Comparison of ENCODE assay signal across 8 mouse cellular contexts in genomic region chr2:152742435-152742834, GRCm38 (mm10). TPM values are rescaled to one million over a fixed set of nuclear protein-coding genes. Genes with fewer than 3 reads are reported as not detected.
A peak's percentile ranks its signal among the peaks of the same experiment; 100 is the strongest.
DNase-seq lines count a peak whose midpoint lies in the region; ATAC-seq and TF ChIP-seq lines count a peak whose summit lies in the region.

No protein-coding gene starts in this region.

- H3K4me1 ChIP-seq in MEL (ENCODE audit: control insufficient read depth in 1 of 2, insufficient read depth in 2 of 2, low read length in 2 of 2): peaks cover 0 to 44% of the 10 kb centered on the region in 2 experiments; a peak in 3 of 4 replicates
- H3K4me1 ChIP-seq in embryonic facial prominence, embryonic 12.5 days: peaks cover 39% of the 10 kb centered on the region
- H3K4me1 ChIP-seq in thymus, adult 2 months (replicated peaks; ENCODE audit: control insufficient read depth, insufficient read depth, low read length): peaks cover 17% of the 10 kb centered on the region

- peak; percentile 55 to 88 (median 79) for TF ChIP-seq CTCF in MEL (IDR thresholded peaks at IDR 0.05 in 2 of 3, conservative IDR thresholded peaks at IDR 0.05 in 1 of 3; ENCODE audit: control insufficient read depth in 1 of 3, insufficient read depth in 1 of 3, low read depth in 2 of 3, low read length in 3 of 3, poor library complexity in 1 of 3, severe bottlenecking in 1 of 3)
- peak; percentile 72 for TF ChIP-seq CTCF in thymus, adult 2 months (IDR thresholded peaks at IDR 0.05; ENCODE audit: borderline replicate concordance, control insufficient read depth, extremely low read depth, insufficient read depth, low read length, poor library complexity)

- TF ChIP-seq EP300 in MEL (IDR thresholded peaks at IDR 0.05; ENCODE audit: low read depth in 1 of 2, low read length in 2 of 2): peak in 1 of 2 experiments; percentile 36; a peak in 1 of 4 replicates

- H3K27ac ChIP-seq in MEL (ENCODE audit: control insufficient read depth, low read depth, low read length): peak overlapping the region; percentile 90
- peak overlapping the region; percentile 88 for H3K27ac ChIP-seq in embryonic facial prominence, embryonic 12.5 days
- no peak overlapping the region for H3K27ac ChIP-seq in thymus, adult 2 months (ENCODE audit: control insufficient read depth, insufficient read depth, low read length)

- no peak overlapping the region; the same call in 1 of the 2 replicates for H3K4me2 ChIP-seq in embryonic facial prominence, embryonic 12.5 days (replicated peaks)

- 22% methylated on average over 10 of the region's 10 CpGs for WGBS in embryonic facial prominence, embryonic 12.5 days
- 24% methylated on average over 10 of the region's 10 CpGs for WGBS in thymus, adult 2 months

- peaks cover 7% of the 10 kb centered on the region for H3K79me2 ChIP-seq in MEL (ENCODE audit: control insufficient read depth, insufficient read depth, low read length, poor library complexity)

- no peak; a peak in 1 of 4 replicates for TF ChIP-seq POLR2A in MEL (IDR thresholded peaks at IDR 0.05; ENCODE audit: control insufficient read depth in 1 of 2, insufficient read depth in 1 of 2, low read depth in 1 of 2, low read length in 2 of 2, poor library complexity in 1 of 2)
- TF ChIP-seq POLR2A in thymus, adult 2 months (IDR thresholded peaks at IDR 0.05; ENCODE audit: control insufficient read depth, extremely low read depth, insufficient read depth, low read length, poor library complexity): no peak

- H3K4me3 ChIP-seq in MEL (ENCODE audit: control insufficient read depth in 1 of 2, insufficient read depth in 1 of 2, low read depth in 2 of 2, low read length in 2 of 2): peak overlapping the region; percentile 21 to 30
- H3K4me3 ChIP-seq in embryonic facial prominence, embryonic 12.5 days: no peak overlapping the region
- no peak overlapping the region for H3K4me3 ChIP-seq in thymus, adult 2 months (ENCODE audit: control insufficient read depth, insufficient read depth, low read length)

- intact Hi-C loops in heart, postnatal 14 days (cut with DNase I): loop anchor here (1.0 to 10.0 kb wide), 3 partner anchors 24 to 272 kb away; partner anchors contain the start of gene Pdrg1

- H3K9ac ChIP-seq in MEL (ENCODE audit: control insufficient read depth, low read depth, low read length, poor library complexity, severe bottlenecking): peak overlapping the region; percentile 59
- H3K9ac ChIP-seq in embryonic facial prominence, embryonic 12.5 days: no peak overlapping the region

- H3K27me3 ChIP-seq in MEL (ENCODE audit: control insufficient read depth in 1 of 2, insufficient read depth in 2 of 2, low read length in 2 of 2): no peaks in the 10 kb centered on the region
- no peaks in the 10 kb centered on the region for H3K27me3 ChIP-seq in embryonic facial prominence, embryonic 12.5 days
- peaks cover 8% of the 10 kb centered on the region; the same call in 1 of the 2 replicates for H3K27me3 ChIP-seq in thymus, adult 2 months (ENCODE audit: control insufficient read depth, insufficient read depth, low read length)

- DNase-seq in cerebellum, postnatal 10 days: peak; percentile 81 to 85
- no peak for DNase-seq in cerebellum, adult 8-10 months
- DNase-seq in MEL (ENCODE audit: low read depth, low spot score): peak; percentile 90
- peak; percentile 77 to 84 for DNase-seq in heart, postnatal 14 days
- DNase-seq in kidney, postnatal 36 days: peak; percentile 82 to 90
- DNase-seq in thymus, adult 2 months: peak; percentile 64

- no peaks in the 10 kb centered on the region for H3K9me3 ChIP-seq in MEL (replicated peaks; ENCODE audit: insufficient read depth, low read length)
- no peaks in the 10 kb centered on the region for H3K9me3 ChIP-seq in embryonic facial prominence, embryonic 12.5 days

- peak; percentile 65 for TF ChIP-seq RAD21 in MEL (IDR thresholded peaks at IDR 0.05; ENCODE audit: low read depth, low read length)

- no peak for ATAC-seq in embryonic facial prominence, embryonic 12.5 days (ENCODE audit: insufficient number of reproducible peaks, insufficient read depth, low FRiP score, low TSS enrichment)
- peak; percentile 38 for ATAC-seq in megakaryocyte progenitor cell, adult 5-6 weeks (replicated peaks; ENCODE audit: poor library complexity)

- H3K36me3 ChIP-seq in MEL (ENCODE audit: control insufficient read depth in 1 of 2, insufficient read depth in 2 of 2, low read length in 2 of 2): peaks cover 0 to 28% of the 10 kb centered on the region in 2 experiments; a peak in 2 of 4 replicates
- H3K36me3 ChIP-seq in embryonic facial prominence, embryonic 12.5 days: no peaks in the 10 kb centered on the region
- no peaks in the 10 kb centered on the region for H3K36me3 ChIP-seq in thymus, adult 2 months (ENCODE audit: control insufficient read depth, insufficient read depth, low read length)

TF ChIP-seq in MEL, 35 proteins besides CTCF, POLR2A, EP300 and RAD21:
- TF ChIP-seq JUND (IDR thresholded peaks at IDR 0.05; ENCODE audit: low read depth, low read length): no peak
- no peak for TF ChIP-seq RCOR1 (IDR thresholded peaks at IDR 0.05; ENCODE audit: low read depth, low read length)
- TF ChIP-seq NRF1 (IDR thresholded peaks at IDR 0.05; ENCODE audit: insufficient read depth, low read depth, low read length, poor library complexity, severe bottlenecking): no peak
- TF ChIP-seq ZMIZ1 (IDR thresholded peaks at IDR 0.05; ENCODE audit: low read depth, low read length): no peak
- TF ChIP-seq ZNF384 (IDR thresholded peaks at IDR 0.05; ENCODE audit: low read depth, low read length): no peak
- TF ChIP-seq ETS1 (IDR thresholded peaks at IDR 0.05; ENCODE audit: low read depth, low read length): no peak
- TF ChIP-seq MAX (IDR thresholded peaks at IDR 0.05; ENCODE audit: low read length): no peak
- TF ChIP-seq MAFK (IDR thresholded peaks at IDR 0.05; ENCODE audit: borderline replicate concordance, low read depth, low read length): no peak
- peak; percentile 68 for TF ChIP-seq SMC3 (IDR thresholded peaks at IDR 0.05; ENCODE audit: low read depth, low read length)
- no peak for TF ChIP-seq HCFC1 (IDR thresholded peaks at IDR 0.05; ENCODE audit: low read depth, low read length)
- TF ChIP-seq GATA1 (IDR thresholded peaks at IDR 0.05; ENCODE audit: low read depth, low read length): no peak
- TF ChIP-seq ZC3H11A (IDR thresholded peaks at IDR 0.05; ENCODE audit: low read depth, low read length): peak; percentile 49
- no peak; the same call in 1 of the 2 replicates for TF ChIP-seq E2F4 (IDR thresholded peaks at IDR 0.05; ENCODE audit: borderline replicate concordance, low read depth, low read length)
- no peak for TF ChIP-seq TCF12 (IDR thresholded peaks at IDR 0.05; ENCODE audit: low read depth, low read length)
TF ChIP-seq in MEL: peak in this region for 2.

RNA-seq across cellular contexts. Expression of gene Id1, which starts 6.4 kb away (rescaled TPM):
- 59.8 and 102 TPM in 2 replicates for total RNA-seq in MEL (2012; rRNA removed)
- polyA plus RNA-seq in MEL (2012; ENCODE audit: insufficient read depth in 1 of 2, insufficient read length in 2 of 2, low read depth in 1 of 2, low replicate concordance in 2 of 2, missing spikeins in 1 of 2): 100 to 1,000 TPM in 1 of 2 experiments, not detected in 1; 486 TPM
- 168 and 170 TPM in 2 replicates for polyA plus RNA-seq in embryonic facial prominence, embryonic 12.5 days (2016; fragmentation: Nextera tagmentation; extraction: Ambion mirVana)
- 10 to 100 TPM; 82.1 to 85.3 TPM for total RNA-seq in heart, postnatal 14 days (2021)
- total RNA-seq in megakaryocyte progenitor cell, adult 5-6 weeks (2015): 8.3 and 11.7 TPM in 2 replicates
- 3.6 and 7.1 TPM in 2 replicates for total RNA-seq in megakaryocyte progenitor cell, adult 5-6 weeks (2017)
- polyA plus RNA-seq in thymus, adult 2 months (2012; rRNA removed): 54.6 and 66.4 TPM in 2 replicates

RNA-seq across cellular contexts. Expression of gene Cox4i2, which starts 11.5 kb away (rescaled TPM):
- not detected in 2 replicates for total RNA-seq in MEL (2012; rRNA removed)
- polyA plus RNA-seq in MEL (2012; ENCODE audit: insufficient read depth in 1 of 2, insufficient read length in 2 of 2, low read depth in 1 of 2, low replicate concordance in 2 of 2, missing spikeins in 1 of 2): under 1 TPM in 1 of 2 experiments, not detected in 1; 0.17 TPM
- 14.3 and 14.5 TPM in 2 replicates for polyA plus RNA-seq in embryonic facial prominence, embryonic 12.5 days (2016; fragmentation: Nextera tagmentation; extraction: Ambion mirVana)
- 10 to 100 TPM; 17.8 to 19.1 TPM for total RNA-seq in heart, postnatal 14 days (2021)
- 1.4 and 1.5 TPM in 2 replicates for total RNA-seq in megakaryocyte progenitor cell, adult 5-6 weeks (2015)
- total RNA-seq in megakaryocyte progenitor cell, adult 5-6 weeks (2017): 1.8 TPM in 1 of 2 replicates, not detected in the other
- 1.6 and 1.9 TPM in 2 replicates for polyA plus RNA-seq in thymus, adult 2 months (2012; rRNA removed)

RNA-seq across cellular contexts. Expression of gene Mcts2, which starts 55.6 kb away (rescaled TPM):
- total RNA-seq in MEL (2012; rRNA removed): 1.6 and 2.7 TPM in 2 replicates
- 1 to 10 TPM in 1 of 2 experiments, not detected in 1; 3.0 TPM for polyA plus RNA-seq in MEL (2012; ENCODE audit: insufficient read depth in 1 of 2, insufficient read length in 2 of 2, low read depth in 1 of 2, low replicate concordance in 2 of 2, missing spikeins in 1 of 2)
- polyA plus RNA-seq in embryonic facial prominence, embryonic 12.5 days (2016; fragmentation: Nextera tagmentation; extraction: Ambion mirVana): 36.4 and 38.9 TPM in 2 replicates
- total RNA-seq in heart, postnatal 14 days (2021): 10 to 100 TPM; 17.4 to 18.7 TPM
- 8.7 and 12.3 TPM in 2 replicates for total RNA-seq in megakaryocyte progenitor cell, adult 5-6 weeks (2015)
- total RNA-seq in megakaryocyte progenitor cell, adult 5-6 weeks (2017): 6.1 and 11.0 TPM in 2 replicates
- polyA plus RNA-seq in thymus, adult 2 months (2012; rRNA removed): 4.2 and 4.4 TPM in 2 replicates

Comparison
In these comparisons a context has a peak if more than half of its experiments do, and no peak if none do; other contexts are left out.
1. H3K4me3 ChIP-seq: peak in MEL (2 of 2); none in embryonic facial prominence, embryonic 12.5 days (single experiment) and thymus, adult 2 months (single experiment).
2. RNA of gene Cox4i2, which starts 11.5 kb away (total RNA-seq): 17.8 to 19.1 TPM in heart, postnatal 14 days; 1.4 to 1.8 TPM in megakaryocyte progenitor cell, adult 5-6 weeks and not detected in MEL; every median in the first group is over 4 times any median in the second.